Mouse (Mus musculus) small intestine, adult 2 months (tissue): ENCODE data around the gene 2210017I01Rik.

Experiments used
- CTCF ChIP-seq: fragments of 200-500 bp; IDR thresholded peaks from 2 replicates; pipeline ENCODE4 v1.5.1; 2012; ENCODE audit warnings: low read depth, mild to moderate bottlenecking, control low read depth, inconsistent platforms, low read length, moderate library complexity, mixed read lengths; ENCODE audit not compliant: insufficient replicate concordance, insufficient read length; ENCODE audit errors: extremely low read depth
- POLR2A ChIP-seq: fragments of 200-500 bp; IDR thresholded peaks from 2 replicates; pipeline ENCODE4 v1.6.1; 2012; ENCODE audit warnings: low read depth, mild to moderate bottlenecking, control low read depth, inconsistent platforms, low read length, moderate library complexity

DNA sequence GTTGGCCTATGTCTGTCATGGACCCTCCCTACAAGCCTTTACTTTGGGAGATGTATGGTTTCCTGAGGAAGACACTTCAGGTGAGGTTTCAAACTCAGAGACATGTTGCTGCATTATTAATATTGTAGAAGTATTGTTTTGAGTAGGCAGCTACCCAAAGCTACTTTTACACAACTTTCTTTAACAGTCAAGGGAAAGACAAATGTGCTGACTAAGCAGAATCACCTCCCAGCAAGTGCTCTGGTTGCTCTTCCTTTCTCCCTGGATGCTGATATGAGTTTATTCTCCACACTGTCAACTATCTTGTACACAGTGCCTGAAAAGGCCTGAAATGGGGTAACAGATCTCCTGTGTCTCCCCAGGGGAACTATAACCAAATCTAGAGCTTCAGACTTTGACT lies 7.3 kb downstream of the 2210017I01Rik start:
- TF ChIP-seq POLR2A (no peak), CTCF (no peak)
